Mouse (Mus musculus) cerebellum, adult 2 months (tissue): ENCODE data around the gene Ggt1.

Source experiments
- CTCF ChIP-seq: fragments of 200-500 bp; IDR thresholded peaks from 2 replicates; pipeline ENCODE4 v1.5.1; 2011; ENCODE audit warnings: low read depth, mild to moderate bottlenecking, control low read depth, low read length, moderate library complexity, borderline replicate concordance; ENCODE audit not compliant: insufficient read depth
- POLR2A ChIP-seq: fragments of 200-500 bp; IDR thresholded peaks from 2 replicates; pipeline ENCODE4 v1.6.1; 2011; ENCODE audit warnings: low read length, control low read depth, borderline replicate concordance; ENCODE audit not compliant: insufficient read depth

DNA sequence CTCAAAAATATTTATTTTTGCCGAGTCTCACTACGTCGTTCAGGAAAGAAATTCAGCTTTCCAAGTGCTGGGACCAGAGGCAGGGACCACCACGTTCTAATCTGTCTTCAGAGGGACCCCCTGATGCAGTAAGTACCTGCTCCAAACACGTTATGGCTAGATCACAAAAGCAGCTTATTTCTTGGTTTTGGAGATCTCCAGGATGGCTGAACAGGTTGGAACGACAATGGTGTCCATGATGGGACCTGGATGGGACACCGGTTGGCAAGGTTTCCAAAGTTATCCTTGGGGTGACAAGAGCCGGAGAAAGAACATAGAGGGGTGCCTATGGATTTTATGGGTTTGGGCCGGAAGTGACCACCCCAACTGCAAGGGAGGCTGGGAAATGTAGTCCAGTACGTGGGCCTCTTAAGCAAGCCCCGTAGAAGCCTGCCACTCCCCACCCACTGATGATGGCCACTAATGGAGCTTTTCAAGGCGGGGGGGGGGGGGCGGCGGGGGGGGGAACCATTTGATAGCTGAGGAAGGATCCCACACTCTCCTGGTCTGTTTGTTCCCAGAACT is 72.3 kb downstream of the Ggt1 start:
- TF ChIP-seq CTCF (no peak), POLR2A (no peak)
